Mouse (Mus musculus) limb, embryonic 15.5 days (tissue): ENCODE measurements at regions not wholly inside any gene's neighbourhood (a gene's known extent, or its start where the extent isn't known, plus 50 kb on each side); places are given as distances from the start of the nearest gene placed in this dataset.
A peak's percentile ranks its signal among the peaks of the same experiment; 100 is the strongest.

Experiments used
- ATAC-seq: fragments of 200-750 bp; cut with Nextera tagmentation; 2 replicates; pipeline ENCODE4 v1.8.0; 2017; ENCODE audit warnings: low read depth, moderate TSS enrichment; ENCODE audit not compliant: insufficient number of reproducible peaks, low FRiP score, low TSS enrichment
- H3K27ac ChIP-seq: fragments of 300-500 bp; sonication (generic); 2 replicates; pipeline ENCODE4 v1.5.1; 2015; ENCODE audit warnings: moderate library complexity, mild to moderate bottlenecking, inconsistent platforms
- H3K27me3 ChIP-seq: fragments of 300-500 bp; sonication (generic); 2 replicates; pipeline ENCODE4 v1.6.1; 2015; ENCODE audit warnings: inconsistent platforms
- H3K36me3 ChIP-seq: fragments of 300-500 bp; sonication (generic); 2 replicates; pipeline ENCODE4 v1.6.1; 2015; ENCODE audit warnings: inconsistent platforms
- H3K4me1 ChIP-seq: fragments of 300-500 bp; sonication (generic); 2 replicates; pipeline ENCODE4 v1.6.1; 2015; ENCODE audit warnings: inconsistent platforms
- H3K4me2 ChIP-seq: fragments of 300-500 bp; sonication (generic); 2 replicates; pipeline ENCODE4 v1.6.1; 2015; ENCODE audit warnings: mild to moderate bottlenecking, inconsistent platforms
- H3K4me3 ChIP-seq: fragments of 300-500 bp; sonication (generic); 2 replicates; pipeline ENCODE4 v1.5.1; 2015; ENCODE audit warnings: mild to moderate bottlenecking, inconsistent platforms
- H3K9ac ChIP-seq: fragments of 300-500 bp; sonication (generic); 2 replicates; pipeline ENCODE4 v1.6.1; 2015; ENCODE audit warnings: inconsistent platforms
- H3K9me3 ChIP-seq: fragments of 300-500 bp; sonication (generic); 2 replicates; pipeline ENCODE4 v1.6.1; 2016; ENCODE audit warnings: inconsistent platforms
- WGBS: fragments of 180-500 bp; shearing (Covaris S2); methylation state at CpG from one replicate; pipeline ENCODE4 v1.1.7; 2015; 5-methylcytosine and 5-hydroxymethylcytosine counted together

DNA sequence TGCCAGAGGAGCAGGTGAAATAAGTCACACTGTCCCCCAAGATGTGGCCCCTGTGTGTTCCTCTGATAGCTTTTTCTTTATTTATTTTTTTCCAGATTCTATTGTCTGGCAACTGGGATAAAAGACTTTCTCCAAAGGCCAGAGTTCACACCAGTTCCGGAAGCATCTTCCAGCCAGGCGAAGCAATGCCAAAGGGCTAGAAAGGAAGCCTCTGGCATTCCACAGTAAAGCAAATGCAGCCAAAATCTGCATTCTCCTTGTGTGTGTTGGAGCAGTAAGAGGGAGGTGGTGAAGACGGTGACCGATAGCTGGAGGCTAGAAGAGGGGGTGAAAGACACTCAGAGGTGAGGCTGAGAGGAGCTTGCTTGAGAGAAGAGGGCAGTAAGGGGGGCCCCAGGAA is 185.0 kb upstream of the Zfp637 start:
- Histone ChIP-seq H3K27ac (no peak overlapping the region), H3K9ac (no peak overlapping the region), H3K4me3 (no peak overlapping the region), H3K9me3 (no peaks in the 10 kb centered on the region), H3K4me1 (peaks cover 16% of the 10 kb centered on the region), H3K27me3 (no peaks in the 10 kb centered on the region), H3K4me2 (no peak overlapping the region), H3K36me3 (no peaks in the 10 kb centered on the region)
- ATAC-seq, result no peak
- 80% methylated on average over 4 of the region's 4 CpGs for WGBS

DNA sequence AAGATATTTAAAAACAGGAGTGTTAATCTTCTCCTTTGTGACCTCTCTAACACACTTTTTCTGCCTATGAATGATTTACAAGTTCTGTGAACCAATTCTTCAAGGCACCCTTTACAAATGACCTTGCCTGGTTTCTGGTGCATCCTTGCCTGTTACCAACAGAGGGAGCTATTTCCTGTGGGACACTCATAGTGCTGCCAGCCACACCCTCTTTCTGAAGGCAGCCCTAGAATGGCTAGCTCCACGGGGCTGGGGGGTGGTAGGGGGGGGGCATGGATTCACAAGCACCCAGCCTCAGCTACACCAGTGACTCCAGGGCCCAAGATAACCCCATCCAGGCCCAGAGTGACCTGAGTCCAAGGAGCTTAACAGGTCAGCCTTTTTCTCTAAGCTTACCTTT is 180.4 kb upstream of the Zfp637 start:
- Histone ChIP-seq H3K27me3 (no peaks in the 10 kb centered on the region), H3K36me3 (no peaks in the 10 kb centered on the region), H3K9me3 (no peaks in the 10 kb centered on the region), H3K27ac (no peak overlapping the region), H3K9ac (no peak overlapping the region), H3K4me1 (no peaks in the 10 kb centered on the region; the same call in 1 of the 2 replicates), H3K4me2 (no peak overlapping the region), H3K4me3 (no peak overlapping the region)
- ATAC-seq, result no peak
- whole genome bisulfite sequencing, result 11% methylated on average over 1 of the region's 1 CpGs

DNA sequence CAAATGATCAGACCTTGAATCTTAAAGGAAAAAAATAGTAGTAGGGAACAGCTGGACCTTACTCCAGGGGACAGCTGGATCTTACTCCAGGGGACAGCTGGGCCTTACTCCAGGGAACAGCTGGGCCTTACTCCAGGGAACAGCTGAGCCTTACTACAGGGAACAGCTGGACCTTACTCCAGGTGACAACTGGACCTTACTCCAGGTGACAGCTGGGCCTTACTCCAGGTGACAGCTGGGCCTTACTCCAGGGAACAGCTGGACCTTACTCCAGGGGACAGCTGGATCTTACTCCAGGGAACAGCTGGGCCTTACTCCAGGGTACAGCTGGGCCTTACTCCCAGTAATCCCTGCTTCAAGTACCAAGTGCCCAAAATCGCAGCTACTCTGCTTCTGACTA is 178.3 kb upstream of the Zfp637 start:
- Histone ChIP-seq H3K4me2 (no peak overlapping the region), H3K9ac (no peak overlapping the region), H3K4me1 (no peaks in the 10 kb centered on the region; the same call in 1 of the 2 replicates), H3K27ac (no peak overlapping the region), H3K9me3 (no peaks in the 10 kb centered on the region), H3K36me3 (no peaks in the 10 kb centered on the region), H3K27me3 (no peaks in the 10 kb centered on the region), H3K4me3 (no peak overlapping the region)
- ATAC-seq, result no peak
- 88% methylated on average over 1 of the region's 1 CpGs for WGBS

DNA sequence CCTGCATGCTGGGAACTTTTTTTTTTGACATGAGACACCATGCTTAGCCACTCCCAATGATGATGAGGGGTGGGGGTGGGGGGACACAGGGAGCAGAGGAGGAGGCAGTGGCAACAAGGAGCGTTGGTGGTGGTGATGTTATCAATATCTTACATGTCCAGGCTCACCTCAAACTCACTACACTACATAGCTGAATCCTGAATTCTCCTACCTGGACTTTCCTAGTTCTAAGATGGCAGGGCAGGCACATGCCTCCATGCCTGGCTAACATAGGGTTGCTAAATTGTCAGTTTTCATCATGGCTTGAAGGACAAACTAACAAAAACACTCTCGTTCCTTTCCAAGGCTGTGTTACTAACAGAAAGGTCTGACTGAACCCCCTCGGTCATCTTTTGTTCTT is 170.6 kb upstream of the Zfp637 start:
- Histone ChIP-seq H3K4me2 (no peak overlapping the region), H3K9ac (no peak overlapping the region), H3K36me3 (no peaks in the 10 kb centered on the region), H3K9me3 (no peaks in the 10 kb centered on the region), H3K27me3 (no peaks in the 10 kb centered on the region), H3K27ac (0 out of 2 replicates have a peak overlapping the region, but pooled peaks have one; percentile 4), H3K4me3 (no peak overlapping the region), H3K4me1 (peaks cover 17% of the 10 kb centered on the region)
- no peak for ATAC-seq
- 71% methylated on average over 3 of the region's 3 CpGs for WGBS

DNA sequence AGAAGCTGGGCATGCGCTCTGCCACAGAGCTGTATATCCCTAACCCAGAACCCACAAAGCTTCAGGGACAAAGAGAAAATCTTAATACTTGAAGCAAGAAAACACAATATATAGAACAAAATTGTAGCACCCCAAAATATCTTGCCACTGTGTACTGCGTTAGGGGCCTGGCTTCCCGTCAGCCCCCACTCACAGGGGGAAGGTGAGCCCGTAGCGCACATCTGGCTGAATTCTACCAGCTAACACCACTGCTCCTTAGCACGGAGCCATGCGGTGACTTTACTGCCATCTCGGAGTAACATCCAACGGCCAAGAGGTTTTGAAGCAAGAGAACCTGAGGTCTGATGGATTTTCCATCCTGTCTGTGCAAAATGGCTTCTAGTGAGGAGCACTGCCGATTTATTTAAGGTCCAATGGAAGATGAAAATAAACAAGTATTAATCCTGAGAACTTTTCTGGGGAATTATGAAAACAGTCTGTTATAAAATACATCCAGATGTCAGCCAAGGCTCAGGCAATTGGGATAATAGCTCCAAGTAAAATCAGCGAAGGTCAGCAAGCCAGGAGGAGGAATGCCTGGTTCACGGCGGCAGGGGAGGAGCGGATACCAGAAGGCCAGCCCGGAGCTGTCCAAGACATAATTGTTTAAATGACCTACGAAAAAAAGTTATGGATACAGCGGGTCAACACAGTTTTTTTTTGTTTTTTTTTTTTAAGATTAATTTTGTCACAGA is 170.0 kb upstream of the Zfp637 start:
- peaks cover 17% of the 10 kb centered on the region for H3K4me1 ChIP-seq
- ATAC-seq, result no peak
- no peak overlapping the region for H3K9ac ChIP-seq
- H3K9me3 ChIP-seq, result no peaks in the 10 kb centered on the region
- H3K27me3 ChIP-seq, result no peaks in the 10 kb centered on the region
- 0 out of 2 replicates have a peak overlapping the region, but pooled peaks have one; percentile 17 for H3K4me2 ChIP-seq
- H3K27ac ChIP-seq, result peak overlapping the region; percentile 4; the same call in 1 of the 2 replicates
- no peaks in the 10 kb centered on the region for H3K36me3 ChIP-seq
- H3K4me3 ChIP-seq, result no peak overlapping the region
- WGBS, result 24% methylated on average over 17 of the region's 17 CpGs

DNA sequence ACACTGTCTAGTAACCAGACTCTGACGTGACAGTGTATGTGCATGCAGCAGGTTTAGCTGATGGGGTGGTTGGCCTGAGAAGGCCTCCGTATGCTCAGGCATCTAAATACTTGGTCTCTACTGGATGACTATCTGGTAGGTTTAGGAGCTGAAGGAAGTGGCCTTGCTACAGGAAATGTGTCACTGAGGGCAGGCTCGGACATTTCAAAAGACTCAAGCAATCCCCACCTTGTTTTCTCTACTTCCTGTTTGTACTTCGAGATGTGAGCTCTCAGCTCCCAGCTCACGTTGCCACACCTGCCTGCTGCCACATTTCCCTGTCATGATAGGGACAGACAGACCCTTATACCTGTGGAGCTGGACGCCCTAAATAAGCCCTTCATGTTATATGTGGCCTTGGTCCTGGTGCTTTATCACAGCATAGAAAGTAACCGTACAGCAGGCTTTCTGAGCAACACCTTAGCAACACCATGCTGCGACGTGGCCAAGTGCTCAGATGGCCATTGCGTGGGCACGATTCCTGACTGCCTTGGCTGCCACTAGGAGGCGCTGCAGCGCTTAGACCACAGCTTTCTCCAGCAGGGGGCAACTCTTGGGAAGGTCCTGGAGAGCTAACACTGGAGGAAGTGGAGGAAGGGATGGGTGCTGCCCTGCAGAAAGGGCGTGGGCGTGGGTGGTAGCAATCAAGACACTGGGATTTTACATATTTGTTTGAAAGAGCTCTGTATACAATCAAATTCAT is 165.8 kb upstream of the Zfp637 start:
- H3K27ac ChIP-seq, result no peak overlapping the region
- no peak overlapping the region for H3K4me3 ChIP-seq
- H3K36me3 ChIP-seq, result no peaks in the 10 kb centered on the region
- WGBS, result 59% methylated on average over 15 of the region's 15 CpGs
- H3K9ac ChIP-seq, result no peak overlapping the region
- H3K27me3 ChIP-seq, result no peaks in the 10 kb centered on the region
- H3K9me3 ChIP-seq, result no peaks in the 10 kb centered on the region
- H3K4me1 ChIP-seq, result peaks cover 30% of the 10 kb centered on the region
- no peak overlapping the region for H3K4me2 ChIP-seq
- ATAC-seq, result no peak

DNA sequence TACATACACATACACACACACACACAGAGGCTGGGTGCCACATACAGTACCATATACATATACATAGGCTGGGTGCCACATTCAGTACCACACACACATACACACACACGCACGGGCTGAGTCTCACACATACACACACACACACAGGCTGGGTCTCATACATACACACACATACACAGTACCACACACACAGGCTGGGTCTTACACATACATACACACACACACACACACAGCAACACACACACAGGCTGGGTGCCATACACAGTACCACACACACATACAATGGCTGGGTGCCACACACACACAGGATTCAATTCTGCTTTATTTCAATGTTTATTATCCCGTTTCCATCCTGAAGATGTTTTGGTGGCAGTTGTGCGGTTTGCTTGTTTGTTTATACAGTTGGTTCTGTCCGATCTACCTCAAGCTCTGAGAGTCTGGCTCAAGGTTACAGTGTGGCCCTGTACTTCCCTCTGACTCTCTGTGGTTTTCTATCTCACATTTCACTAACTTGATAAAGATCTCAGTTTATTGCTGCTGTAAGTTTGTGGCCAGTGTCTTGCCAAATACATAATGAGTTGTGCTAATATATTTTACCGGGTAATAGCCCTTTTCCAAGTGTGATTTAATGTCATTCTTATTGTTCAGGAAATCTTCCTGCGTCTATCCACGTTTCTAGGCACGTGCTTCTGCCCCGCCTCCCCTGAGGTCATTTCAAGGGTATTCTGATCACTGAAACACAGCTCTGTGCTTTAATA is 164.7 kb upstream of the Zfp637 start:
- Histone ChIP-seq H3K4me3 (no peak overlapping the region), H3K9me3 (no peaks in the 10 kb centered on the region), H3K27ac (no peak overlapping the region), H3K27me3 (no peaks in the 10 kb centered on the region), H3K36me3 (no peaks in the 10 kb centered on the region), H3K9ac (no peak overlapping the region), H3K4me1 (peaks cover 23% of the 10 kb centered on the region), H3K4me2 (no peak overlapping the region)
- 51% methylated on average over 10 of the region's 10 CpGs for WGBS
- ATAC-seq, result no peak; the same call in 1 of the 2 replicates

DNA sequence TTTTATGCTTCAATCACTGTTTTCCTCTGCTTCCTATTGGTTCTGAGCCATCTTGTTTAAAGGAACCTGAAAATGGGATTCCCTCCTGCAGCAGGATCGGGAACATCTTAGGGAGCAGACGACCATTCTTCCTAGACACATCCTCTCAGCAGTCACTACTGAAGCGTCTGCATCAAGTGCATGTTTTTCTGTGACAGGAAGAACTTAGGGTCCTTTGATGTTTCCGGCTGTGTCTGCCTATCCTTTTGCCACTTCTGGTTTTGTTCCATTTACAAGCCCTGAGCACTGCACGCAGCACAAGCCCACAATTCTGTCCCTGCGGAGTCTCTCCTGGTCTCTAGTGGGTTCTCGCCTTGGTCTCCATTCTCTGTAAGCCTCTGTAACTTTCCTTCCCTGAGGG is 163.9 kb upstream of the Zfp637 start:
- no peak for ATAC-seq
- no peaks in the 10 kb centered on the region for H3K36me3 ChIP-seq
- 27% methylated on average over 7 of the region's 7 CpGs for WGBS
- no peaks in the 10 kb centered on the region for H3K27me3 ChIP-seq
- peaks cover 19% of the 10 kb centered on the region for H3K4me1 ChIP-seq
- H3K9me3 ChIP-seq, result no peaks in the 10 kb centered on the region
- H3K27ac ChIP-seq, result no peak overlapping the region
- no peak overlapping the region for H3K4me2 ChIP-seq
- no peak overlapping the region for H3K9ac ChIP-seq
- no peak overlapping the region for H3K4me3 ChIP-seq

DNA sequence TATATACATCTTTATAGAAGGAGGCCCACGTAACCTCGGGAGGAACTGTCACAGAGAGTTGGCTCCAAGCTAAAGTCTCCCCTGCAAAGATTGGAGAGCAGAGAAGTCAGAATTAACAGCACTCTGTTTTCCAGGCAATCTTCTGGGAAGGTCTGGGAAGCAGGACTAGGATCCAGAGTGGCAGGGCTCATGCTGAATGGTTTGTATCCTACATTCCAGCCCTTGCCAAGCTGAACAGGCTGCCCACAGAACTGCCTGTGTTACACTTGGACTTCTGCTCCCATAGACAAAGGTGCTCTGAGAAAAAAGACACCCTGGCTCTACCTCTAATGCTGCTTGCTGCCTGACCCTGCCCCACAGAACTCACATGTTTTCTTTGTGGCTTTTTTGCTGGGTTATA is 163.2 kb upstream of the Zfp637 start:
- no peak for ATAC-seq
- H3K27me3 ChIP-seq, result no peaks in the 10 kb centered on the region
- H3K4me3 ChIP-seq, result no peak overlapping the region
- H3K4me1 ChIP-seq, result peaks cover 13% of the 10 kb centered on the region
- H3K4me2 ChIP-seq, result no peak overlapping the region
- no peaks in the 10 kb centered on the region for H3K36me3 ChIP-seq
- H3K27ac ChIP-seq, result no peak overlapping the region
- 47% methylated on average over 2 of the region's 2 CpGs for WGBS
- H3K9me3 ChIP-seq, result no peaks in the 10 kb centered on the region
- no peak overlapping the region for H3K9ac ChIP-seq

DNA sequence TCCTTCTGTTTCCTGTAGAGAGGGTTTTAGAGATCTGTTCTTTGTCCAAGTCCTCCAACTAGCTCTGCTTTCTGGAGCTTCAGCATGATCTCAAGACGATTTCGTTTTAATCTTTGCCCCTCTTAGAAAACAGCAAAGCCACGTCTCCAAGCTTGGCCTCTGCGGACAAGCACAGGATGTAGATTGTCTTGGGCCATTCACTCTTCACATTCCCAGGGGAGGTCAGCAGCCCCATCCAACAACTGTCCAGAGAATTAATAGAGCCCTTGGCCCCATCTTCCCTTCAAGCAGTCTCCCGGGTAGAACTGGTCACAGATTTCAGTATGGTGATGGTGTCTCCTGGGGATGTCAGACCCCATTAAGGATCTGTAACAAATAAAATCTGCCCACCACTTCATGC is 162.7 kb upstream of the Zfp637 start:
- 74% methylated on average over 5 of the region's 5 CpGs for WGBS
- Histone ChIP-seq H3K4me1 (peaks cover 13% of the 10 kb centered on the region), H3K27ac (no peak overlapping the region), H3K4me2 (no peak overlapping the region), H3K9me3 (no peaks in the 10 kb centered on the region), H3K27me3 (no peaks in the 10 kb centered on the region), H3K4me3 (no peak overlapping the region), H3K9ac (no peak overlapping the region), H3K36me3 (no peaks in the 10 kb centered on the region)
- no peak for ATAC-seq

DNA sequence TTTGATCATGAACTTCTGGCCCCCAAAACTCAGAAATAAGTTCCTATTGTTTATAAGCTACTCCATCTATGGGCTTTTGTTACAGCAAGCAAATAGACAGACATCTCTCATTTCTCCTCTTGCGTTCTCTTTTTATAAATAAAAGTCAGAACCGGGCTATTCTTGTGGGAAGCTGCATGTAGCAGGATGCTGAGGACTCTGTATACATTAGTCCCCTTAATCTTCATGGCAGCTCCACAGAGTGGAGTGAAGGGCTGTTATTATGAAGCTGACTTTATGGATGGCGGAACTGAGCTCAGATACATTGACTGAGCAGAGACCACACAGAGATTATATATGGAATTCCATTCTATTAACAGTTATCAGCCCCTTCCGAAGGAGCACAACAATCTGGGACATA is 162.1 kb upstream of the Zfp637 start:
- Histone ChIP-seq H3K9ac (no peak overlapping the region), H3K4me3 (no peak overlapping the region), H3K9me3 (no peaks in the 10 kb centered on the region), H3K27me3 (no peaks in the 10 kb centered on the region), H3K4me1 (peaks cover 13% of the 10 kb centered on the region), H3K27ac (no peak overlapping the region), H3K36me3 (no peaks in the 10 kb centered on the region), H3K4me2 (no peak overlapping the region)
- WGBS, result 79% methylated on average over 4 of the region's 4 CpGs
- no peak for ATAC-seq

DNA sequence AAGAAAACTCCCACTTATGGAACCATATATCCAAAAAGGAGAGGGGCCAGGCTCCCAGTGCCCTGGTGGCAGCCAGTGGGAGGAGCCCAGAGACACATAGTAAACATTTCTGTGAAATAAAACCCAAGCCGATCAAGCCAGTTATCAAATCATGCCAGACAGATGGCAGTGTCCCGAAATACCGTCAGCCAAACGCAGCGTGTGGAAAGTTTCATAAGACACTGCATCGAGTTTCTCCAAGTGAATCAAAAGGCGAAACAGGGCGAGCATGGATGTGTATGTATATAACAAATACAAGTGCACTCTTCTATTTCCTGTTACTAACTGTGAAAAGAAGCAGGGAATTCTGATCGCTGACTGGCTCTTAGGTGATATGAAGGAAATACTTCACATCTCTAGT is 154.8 kb upstream of the Zfp637 start:
- Histone ChIP-seq H3K27ac (no peak overlapping the region), H3K9ac (no peak overlapping the region), H3K27me3 (no peaks in the 10 kb centered on the region), H3K4me3 (no peak overlapping the region), H3K9me3 (no peaks in the 10 kb centered on the region), H3K4me2 (no peak overlapping the region), H3K4me1 (no peaks in the 10 kb centered on the region), H3K36me3 (no peaks in the 10 kb centered on the region)
- ATAC-seq, result no peak
- 80% methylated on average over 9 of the region's 9 CpGs for WGBS
